Comparison of ENCODE assay signal across 27 mouse cellular contexts in genomic region chr10:95471889-95472547, GRCm38 (mm10). TPM values are rescaled to one million over a fixed set of nuclear protein-coding genes. Genes with fewer than 3 reads are reported as not detected.
DNase-seq lines count a peak whose midpoint lies in the region; ATAC-seq lines count a peak whose summit lies in the region.
"Had no signal": no experiment of that assay in that cellular context is flagged by ENCODE, and none has a peak within 500 bp of the region (broad histone marks: within the 10 kb centered on the region; RNA-seq: fewer than 3 reads in every experiment).

No protein-coding gene starts in this region.

- H3K36me3 ChIP-seq in embryonic facial prominence, embryonic 14.5 days (ENCODE audit: control insufficient read depth, insufficient read depth, low read length), result no peaks in the 10 kb centered on the region
- H3K36me3 ChIP-seq in embryonic facial prominence, embryonic 10.5 days (replicated peaks), result no peaks in the 10 kb centered on the region
- H3K36me3 ChIP-seq: embryonic facial prominence, embryonic 15.5 days; hindbrain, embryonic 10.5 days; kidney, embryonic 15.5 days; limb, embryonic 13.5 days; lung, embryonic 15.5 days; neural tube, embryonic 12.5 days had no signal

- H3K4me2 ChIP-seq in embryonic facial prominence, embryonic 14.5 days (ENCODE audit: low read depth, low read length), result no peak overlapping the region
- H3K4me2 ChIP-seq: embryonic facial prominence, embryonic 15.5 days; forebrain, embryonic 13.5 days; kidney, embryonic 15.5 days; limb, embryonic 13.5 days; liver, embryonic 11.5 days; lung, embryonic 15.5 days; midbrain, embryonic 11.5 days; neural tube, embryonic 12.5 days had no signal

- H3K27me3 ChIP-seq in embryonic facial prominence, embryonic 14.5 days (replicated peaks; ENCODE audit: control insufficient read depth, insufficient read depth, low read length), result no peaks in the 10 kb centered on the region
- no peaks in the 10 kb centered on the region for H3K27me3 ChIP-seq in embryonic facial prominence, embryonic 10.5 days (replicated peaks; ENCODE audit: low read depth, poor library complexity, severe bottlenecking)
- H3K27me3 ChIP-seq: embryonic facial prominence, embryonic 15.5 days; forebrain, embryonic 13.5 days; kidney, embryonic 15.5 days; limb, embryonic 13.5 days; lung, embryonic 15.5 days; neural tube, embryonic 12.5 days had no signal

- peak; percentile 20 for DNase-seq in embryonic facial prominence, embryonic 14.5 days (ENCODE audit: low spot score)
- no peak for DNase-seq in embryonic facial prominence, embryonic 10.5 days (ENCODE audit: low spot score)
- peak; percentile 25 for DNase-seq in layer of hippocampus, adult 9-11 months
- DNase-seq in layer of hippocampus, postnatal 25 days (ENCODE audit: extremely low spot score in 1 of 2, low spot score in 1 of 2), result no peak
- DNase-seq in right cerebral cortex, adult 2 months (ENCODE audit: low spot score in 2 of 2), result peak; percentile 25 to 26
- DNase-seq in right cerebral cortex, postnatal 4 days, result no peak
- DNase-seq: adrenal gland, postnatal 14 days; cerebellum, adult 11-12 months; cerebellum, adult 9-11 months; heart, postnatal 14 days; kidney, adult 18-20 months; kidney, postnatal 25 days; thymus, adult 18-20 months; thymus, postnatal 36 days had no signal

- no peak overlapping the region for H3K4me3 ChIP-seq in embryonic facial prominence, embryonic 14.5 days (ENCODE audit: low read depth, low read length)
- no peak overlapping the region for H3K4me3 ChIP-seq in embryonic facial prominence, embryonic 10.5 days
- H3K4me3 ChIP-seq: embryonic facial prominence, embryonic 15.5 days; forebrain, embryonic 13.5 days; hindbrain, embryonic 10.5 days; kidney, embryonic 15.5 days; limb, embryonic 13.5 days; lung, embryonic 15.5 days; neural tube, embryonic 12.5 days had no signal

- ATAC-seq in embryonic facial prominence, embryonic 14.5 days (ENCODE audit: low read depth), result no peak
- ATAC-seq in megakaryocyte progenitor cell, adult 5-6 weeks (replicated peaks; ENCODE audit: poor library complexity), result no peak
- ATAC-seq in erythroid progenitor cell, adult 5-6 weeks (replicated peaks; ENCODE audit: low FRiP score, poor library complexity, severe bottlenecking), result no peak
- ATAC-seq: forebrain, embryonic 13.5 days; hindbrain, embryonic 16.5 days; midbrain, embryonic 16.5 days had no signal

- H3K27ac ChIP-seq in embryonic facial prominence, embryonic 14.5 days (replicated peaks; ENCODE audit: low read depth, low read length), result no peak overlapping the region
- no peak overlapping the region for H3K27ac ChIP-seq in embryonic facial prominence, embryonic 10.5 days (replicated peaks)
- H3K27ac ChIP-seq: embryonic facial prominence, embryonic 15.5 days; forebrain, embryonic 13.5 days; hindbrain, embryonic 10.5 days; kidney, embryonic 15.5 days; limb, embryonic 13.5 days; lung, embryonic 15.5 days; neural tube, embryonic 12.5 days had no signal

- H3K4me1 ChIP-seq in embryonic facial prominence, embryonic 14.5 days (ENCODE audit: control insufficient read depth, insufficient read depth, low read length), result no peaks in the 10 kb centered on the region
- no peaks in the 10 kb centered on the region for H3K4me1 ChIP-seq in embryonic facial prominence, embryonic 10.5 days
- H3K4me1 ChIP-seq: embryonic facial prominence, embryonic 15.5 days; forebrain, embryonic 13.5 days; kidney, embryonic 15.5 days; limb, embryonic 13.5 days; lung, embryonic 15.5 days; neural tube, embryonic 12.5 days had no signal

- H3K9me3 ChIP-seq in embryonic facial prominence, embryonic 14.5 days (ENCODE audit: control insufficient read depth, low read length), result no peaks in the 10 kb centered on the region
- no peaks in the 10 kb centered on the region for H3K9me3 ChIP-seq in embryonic facial prominence, embryonic 10.5 days
- H3K9me3 ChIP-seq: embryonic facial prominence, embryonic 15.5 days; forebrain, embryonic 13.5 days; hindbrain, embryonic 10.5 days; kidney, embryonic 15.5 days; limb, embryonic 13.5 days; lung, embryonic 15.5 days; neural tube, embryonic 12.5 days had no signal

- no peak overlapping the region for H3K9ac ChIP-seq in embryonic facial prominence, embryonic 14.5 days (ENCODE audit: low read depth, low read length)
- H3K9ac ChIP-seq: embryonic facial prominence, embryonic 15.5 days; forebrain, embryonic 13.5 days; kidney, embryonic 15.5 days; limb, embryonic 13.5 days; lung, embryonic 15.5 days; neural tube, embryonic 12.5 days had no signal

- WGBS in embryonic facial prominence, embryonic 14.5 days, result 82% methylated on average over 11 of the region's 11 CpGs
- 86% methylated on average over 11 of the region's 11 CpGs for WGBS in embryonic facial prominence, embryonic 10.5 days

RNA-seq across cellular contexts. Expression of gene Mrpl42, which starts 29.7 kb away (rescaled TPM):
- 301 and 321 TPM in 2 replicates for polyA plus RNA-seq in embryonic facial prominence, embryonic 14.5 days (2014; fragmentation: Nextera tagmentation; extraction: Ambion mirVana)
- 364 and 380 TPM in 2 replicates for polyA plus RNA-seq in embryonic facial prominence, embryonic 10.5 days (2016; fragmentation: Nextera tagmentation; extraction: Ambion mirVana)
- 10 to 100 TPM; 77.2 to 77.9 TPM for total RNA-seq in layer of hippocampus, postnatal 25 days (2021)
- total RNA-seq in megakaryocyte progenitor cell, adult 5-6 weeks (2015), result 241 and 298 TPM in 2 replicates
- 245 and 254 TPM in 2 replicates for total RNA-seq in megakaryocyte progenitor cell, adult 5-6 weeks (2017)
- 72.5 and 85.8 TPM in 2 replicates for total RNA-seq in erythroid progenitor cell, adult 5-6 weeks (2015; ENCODE audit: low replicate concordance)
- total RNA-seq in erythroid progenitor cell, adult 5-6 weeks (2017; ENCODE audit: low replicate concordance), result 31.6 and 34.5 TPM in 2 replicates

RNA-seq across cellular contexts. Expression of gene Ube2n, which starts 42.9 kb away (rescaled TPM):
- polyA plus RNA-seq in embryonic facial prominence, embryonic 14.5 days (2014; fragmentation: Nextera tagmentation; extraction: Ambion mirVana), result 282 and 286 TPM in 2 replicates
- polyA plus RNA-seq in embryonic facial prominence, embryonic 10.5 days (2016; fragmentation: Nextera tagmentation; extraction: Ambion mirVana), result 439 and 441 TPM in 2 replicates
- 100 to 1,000 TPM; 186 to 197 TPM for total RNA-seq in layer of hippocampus, postnatal 25 days (2021)
- 425 and 475 TPM in 2 replicates for total RNA-seq in megakaryocyte progenitor cell, adult 5-6 weeks (2015)
- 133 and 146 TPM in 2 replicates for total RNA-seq in megakaryocyte progenitor cell, adult 5-6 weeks (2017)
- 183 and 257 TPM in 2 replicates for total RNA-seq in erythroid progenitor cell, adult 5-6 weeks (2015; ENCODE audit: low replicate concordance)
- total RNA-seq in erythroid progenitor cell, adult 5-6 weeks (2017; ENCODE audit: low replicate concordance), result 59.2 and 65.6 TPM in 2 replicates

RNA-seq across cellular contexts. Expression of gene Socs2, which starts 55.0 kb away (rescaled TPM):
- polyA plus RNA-seq in embryonic facial prominence, embryonic 14.5 days (2014; fragmentation: Nextera tagmentation; extraction: Ambion mirVana), result 58.2 and 64.0 TPM in 2 replicates
- polyA plus RNA-seq in embryonic facial prominence, embryonic 10.5 days (2016; fragmentation: Nextera tagmentation; extraction: Ambion mirVana), result 36.1 and 46.7 TPM in 2 replicates
- total RNA-seq in layer of hippocampus, postnatal 25 days (2021), result 10 to 100 TPM; 34.7 to 42.2 TPM
- total RNA-seq in megakaryocyte progenitor cell, adult 5-6 weeks (2015), result 1.0 TPM in 1 of 2 replicates, not detected in the other
- total RNA-seq in megakaryocyte progenitor cell, adult 5-6 weeks (2017), result 0.33 and 0.61 TPM in 2 replicates
- total RNA-seq in erythroid progenitor cell, adult 5-6 weeks (2015; ENCODE audit: low replicate concordance), result not detected in 2 replicates
- total RNA-seq in erythroid progenitor cell, adult 5-6 weeks (2017; ENCODE audit: low replicate concordance), result not detected in 2 replicates

Comparison
In these comparisons a context has a peak if more than half of its experiments do, and no peak if none do; other contexts are left out.
1. DNase-seq: peak in embryonic facial prominence, embryonic 14.5 days (single experiment), layer of hippocampus, adult 9-11 months (single experiment) and right cerebral cortex, adult 2 months (2 of 2); none in embryonic facial prominence, embryonic 10.5 days (single experiment), layer of hippocampus, postnatal 25 days (0 of 2) and right cerebral cortex, postnatal 4 days (single experiment).
2. RNA of gene Socs2, which starts 55.0 kb away (total RNA-seq): 34.7 to 42.2 TPM in layer of hippocampus, postnatal 25 days; 0.33 to 1.0 TPM in megakaryocyte progenitor cell, adult 5-6 weeks and not detected in erythroid progenitor cell, adult 5-6 weeks; every median in the first group is over 10 times any median in the second.